Mouse (Mus musculus): Measurements from ENCODE around the gene Rhoh. TPM values are rescaled to one million over a fixed set of nuclear protein-coding genes. Genes with fewer than 3 reads are reported as not detected.

Rhoh gene
- 0.48 and 0.50 TPM in 2 replicates for polyA plus RNA-seq (2015; fragmentation: Nextera tagmentation; extraction: Ambion mirVana)

DNA sequence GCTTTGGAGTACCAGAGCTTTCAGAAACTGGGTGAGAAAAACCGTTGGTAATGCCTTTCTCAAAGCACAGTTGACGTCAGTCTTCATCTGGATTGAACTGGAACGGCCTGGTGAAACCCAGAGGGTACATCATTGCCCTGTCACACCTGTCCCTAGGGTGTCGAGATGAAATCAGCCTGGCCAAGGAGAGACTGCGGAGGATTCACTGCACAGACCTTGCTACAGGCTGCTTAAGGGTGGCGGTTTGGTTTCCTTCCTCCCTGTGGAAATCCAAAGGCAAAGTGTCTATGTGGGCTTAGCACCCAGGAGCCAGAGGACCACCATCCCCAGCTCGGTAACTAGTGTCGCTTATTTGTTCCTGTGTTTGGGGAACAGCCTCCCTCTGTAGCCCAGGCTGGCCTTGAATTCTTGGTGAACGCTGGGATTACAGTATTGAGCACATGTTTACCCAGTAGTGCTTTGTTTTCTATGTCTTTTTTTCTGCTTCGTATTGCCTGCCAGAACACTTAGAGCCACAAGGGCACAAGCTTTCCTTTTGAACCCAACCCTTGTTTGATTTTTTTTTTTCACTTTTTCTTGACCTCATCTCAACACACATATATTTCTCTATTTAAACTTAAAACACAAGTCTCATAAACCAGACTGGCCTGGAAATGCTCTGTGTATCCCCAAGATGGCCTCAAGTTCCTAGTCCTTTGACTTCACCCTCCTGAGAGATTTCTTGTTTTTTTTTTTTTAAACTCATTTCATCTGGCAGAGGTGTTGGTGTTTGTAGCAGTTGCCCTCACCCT is at the start of gene Rhoh:
TSS of gene Rhoh (plus strand) at position 60 of the 791 bp plus-strand sequence.
- Histone ChIP-seq H3K27ac (no peak within 1 kb of the TSS), H3K9ac (ENCODE audit: low read depth, low read length) (no peak within 1 kb of the TSS), H3K36me3 (ENCODE audit: insufficient read depth, low read length) (no peaks in the 10 kb centered on the region), H3K4me2 (ENCODE audit: low read length) (no peak within 1 kb of the TSS), H3K4me1 (replicated peaks; ENCODE audit: insufficient read depth, low read length) (no peaks in the 10 kb centered on the region), H3K27me3 (ENCODE audit: insufficient read depth, low read length) (no peaks in the 10 kb centered on the region), H3K4me3 (replicated peaks; ENCODE audit: low read depth, low read length) (no peak within 1 kb of the TSS), H3K9me3 (replicated peaks; ENCODE audit: low read length) (no peaks in the 10 kb centered on the region)
- ATAC-seq (replicated peaks; ENCODE audit: low FRiP score, low read depth): no peak
- TF ChIP-seq CTCF (IDR thresholded peaks at IDR 0.05; ENCODE audit: low read depth): no peak
- WGBS: 81% methylated on average over 10 of the region's 10 CpGs
- no peak for DNase-seq (ENCODE audit: low spot score)

DNA sequence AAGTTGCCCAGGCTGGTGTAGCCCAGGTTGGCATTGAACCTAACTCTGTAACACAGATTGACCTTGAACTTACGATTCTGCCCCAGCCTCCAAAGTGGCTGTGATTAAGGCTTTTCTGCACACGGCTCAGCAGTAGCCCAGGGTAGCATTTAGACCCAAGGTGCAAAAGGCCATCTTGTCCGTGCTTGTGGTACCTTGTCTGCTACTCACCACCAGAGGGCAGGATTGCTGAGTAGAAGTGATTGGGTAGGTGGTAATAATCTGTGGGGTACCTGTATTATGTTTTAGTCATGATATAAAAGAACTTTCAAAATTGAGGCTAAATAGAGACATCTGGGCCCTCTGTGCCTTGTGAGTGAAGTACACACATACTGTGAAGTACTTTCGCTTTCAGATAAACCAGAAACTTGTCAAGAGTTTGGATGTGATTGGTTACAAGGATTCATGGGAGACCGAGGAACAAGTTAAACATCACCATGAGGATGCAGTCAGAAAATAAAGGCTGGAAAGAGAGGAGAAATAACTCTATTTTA is 37.3 kb upstream of the Rhoh start:
- peak; percentile 82 for TF ChIP-seq CTCF (IDR thresholded peaks at IDR 0.05; ENCODE audit: low read depth)
- ATAC-seq (replicated peaks; ENCODE audit: low FRiP score, low read depth) (no peak), DNase-seq (ENCODE audit: low spot score) (peak; percentile 66)
- H3K36me3 ChIP-seq (ENCODE audit: insufficient read depth, low read length): peaks cover 37% of the 10 kb centered on the region
- H3K27ac ChIP-seq: no peak overlapping the region
- no peaks in the 10 kb centered on the region for H3K4me1 ChIP-seq (replicated peaks; ENCODE audit: insufficient read depth, low read length)
- H3K4me2 ChIP-seq (ENCODE audit: low read length): no peak overlapping the region
- no peaks in the 10 kb centered on the region for H3K27me3 ChIP-seq (ENCODE audit: insufficient read depth, low read length)
- H3K4me3 ChIP-seq (replicated peaks; ENCODE audit: low read depth, low read length): no peak overlapping the region
- WGBS: 72% methylated on average over 5 of the region's 5 CpGs
- no peak overlapping the region for H3K9ac ChIP-seq (ENCODE audit: low read depth, low read length)
- H3K9me3 ChIP-seq (replicated peaks; ENCODE audit: low read length): no peaks in the 10 kb centered on the region

DNA sequence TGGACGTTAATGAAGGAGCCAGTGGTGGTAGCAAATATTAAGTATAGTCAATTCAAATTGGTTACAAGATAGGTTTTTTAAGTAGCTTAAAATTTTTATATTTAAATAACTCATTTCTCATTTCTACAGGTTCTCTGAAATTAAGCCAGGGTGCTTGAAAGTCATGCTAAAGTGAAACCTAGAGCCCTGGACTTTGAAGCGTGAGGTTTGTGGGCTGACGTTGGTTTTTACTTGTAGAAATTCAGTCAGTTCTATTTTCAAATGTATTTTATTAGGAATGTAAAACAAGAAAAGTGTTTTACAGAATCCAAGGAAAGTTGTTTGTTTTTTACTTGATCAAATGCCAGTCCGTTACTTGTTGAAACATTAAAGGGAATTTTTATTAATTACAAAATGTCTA is 34.5 kb upstream of the Rhoh start:
- Histone ChIP-seq H3K4me1 (replicated peaks; ENCODE audit: insufficient read depth, low read length) (no peaks in the 10 kb centered on the region), H3K9me3 (replicated peaks; ENCODE audit: low read length) (no peaks in the 10 kb centered on the region), H3K4me2 (ENCODE audit: low read length) (no peak overlapping the region), H3K9ac (ENCODE audit: low read depth, low read length) (no peak overlapping the region), H3K4me3 (replicated peaks; ENCODE audit: low read depth, low read length) (no peak overlapping the region), H3K27ac (no peak overlapping the region), H3K27me3 (ENCODE audit: insufficient read depth, low read length) (no peaks in the 10 kb centered on the region), H3K36me3 (ENCODE audit: insufficient read depth, low read length) (peaks cover 26% of the 10 kb centered on the region)
- 98% methylated on average over 4 of the region's 4 CpGs for WGBS
- DNase-seq (ENCODE audit: low spot score): no peak
- no peak for ATAC-seq (replicated peaks; ENCODE audit: low FRiP score, low read depth)
- TF ChIP-seq CTCF (IDR thresholded peaks at IDR 0.05; ENCODE audit: low read depth): no peak

DNA sequence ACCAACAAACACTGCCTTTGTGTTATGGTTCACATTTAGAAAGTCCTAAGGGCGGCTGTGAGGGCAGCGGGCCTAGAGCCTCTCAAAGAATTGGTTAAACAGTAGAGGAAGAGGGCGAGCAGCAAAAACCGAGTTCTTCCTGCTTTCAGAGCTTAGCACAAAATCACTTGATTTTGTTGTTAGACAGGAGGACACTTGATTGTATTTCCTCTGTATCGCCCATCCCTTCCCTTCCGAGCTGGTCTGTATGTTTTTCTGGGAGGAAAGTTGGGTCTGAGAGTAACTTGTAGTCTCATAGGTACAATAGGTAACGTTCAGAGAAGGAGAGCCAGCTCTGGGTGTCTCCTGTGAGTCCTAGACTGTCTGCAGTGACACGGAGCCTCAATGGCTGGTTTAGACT is 33.9 kb upstream of the Rhoh start:
- no peaks in the 10 kb centered on the region for H3K9me3 ChIP-seq (replicated peaks; ENCODE audit: low read length)
- H3K9ac ChIP-seq (ENCODE audit: low read depth, low read length): no peak overlapping the region
- no peak for TF ChIP-seq CTCF (IDR thresholded peaks at IDR 0.05; ENCODE audit: low read depth)
- DNase-seq (ENCODE audit: low spot score) (no peak), ATAC-seq (replicated peaks; ENCODE audit: low FRiP score, low read depth) (no peak)
- H3K27ac ChIP-seq: no peak overlapping the region
- no peak overlapping the region for H3K4me3 ChIP-seq (replicated peaks; ENCODE audit: low read depth, low read length)
- H3K4me2 ChIP-seq (ENCODE audit: low read length): no peak overlapping the region
- no peaks in the 10 kb centered on the region for H3K4me1 ChIP-seq (replicated peaks; ENCODE audit: insufficient read depth, low read length)
- H3K36me3 ChIP-seq (ENCODE audit: insufficient read depth, low read length): peaks cover 22% of the 10 kb centered on the region
- H3K27me3 ChIP-seq (ENCODE audit: insufficient read depth, low read length): no peaks in the 10 kb centered on the region
- 92% methylated on average over 8 of the region's 8 CpGs for WGBS

DNA sequence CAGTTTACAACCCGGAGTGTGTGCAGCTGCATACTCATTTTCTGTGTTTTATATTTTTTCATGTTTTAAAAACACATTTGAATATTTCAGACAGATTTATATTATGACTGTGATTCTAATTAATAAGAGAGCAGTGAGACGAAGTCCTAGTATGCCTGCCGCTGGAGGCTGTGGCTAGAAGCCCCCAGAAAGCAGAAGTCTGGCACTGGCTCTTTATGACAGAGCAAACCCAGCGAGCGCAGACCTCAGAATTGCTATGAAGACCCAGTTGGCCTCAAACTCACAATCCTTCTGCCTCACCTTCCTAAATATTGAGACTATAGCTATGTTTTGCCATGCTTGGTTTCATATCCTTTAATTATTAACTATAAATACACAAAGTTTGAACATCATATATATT is 32.8 kb upstream of the Rhoh start:
- Histone ChIP-seq H3K36me3 (ENCODE audit: insufficient read depth, low read length) (peaks cover 22% of the 10 kb centered on the region), H3K27me3 (ENCODE audit: insufficient read depth, low read length) (no peaks in the 10 kb centered on the region), H3K4me2 (ENCODE audit: low read length) (no peak overlapping the region), H3K4me3 (replicated peaks; ENCODE audit: low read depth, low read length) (no peak overlapping the region), H3K27ac (no peak overlapping the region), H3K9me3 (replicated peaks; ENCODE audit: low read length) (no peaks in the 10 kb centered on the region), H3K4me1 (replicated peaks; ENCODE audit: insufficient read depth, low read length) (no peaks in the 10 kb centered on the region), H3K9ac (ENCODE audit: low read depth, low read length) (no peak overlapping the region)
- 88% methylated on average over 5 of the region's 5 CpGs for whole genome bisulfite sequencing
- no peak for DNase-seq (ENCODE audit: low spot score)
- TF ChIP-seq CTCF (IDR thresholded peaks at IDR 0.05; ENCODE audit: low read depth): no peak
- no peak for ATAC-seq (replicated peaks; ENCODE audit: low FRiP score, low read depth)

DNA sequence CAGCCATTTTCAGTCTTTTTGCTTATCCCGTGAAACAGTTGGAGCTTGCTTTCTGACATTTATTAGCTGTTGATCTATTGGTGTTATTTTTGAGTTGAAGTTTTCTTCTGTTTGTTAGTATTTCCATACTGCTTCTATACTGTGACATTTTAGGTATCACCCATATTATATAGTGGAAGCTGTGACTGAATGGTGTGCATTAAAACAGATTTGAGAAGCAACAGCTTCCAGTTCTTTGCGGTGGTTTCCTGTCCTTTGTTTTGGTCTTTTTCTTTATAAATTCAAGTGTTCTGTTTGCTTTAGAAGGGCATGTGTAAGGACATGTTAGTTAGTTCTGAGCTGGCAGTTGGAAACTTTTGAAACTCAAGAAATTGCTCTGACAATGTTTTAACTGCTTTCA is 32.0 kb upstream of the Rhoh start:
- H3K27me3 ChIP-seq (ENCODE audit: insufficient read depth, low read length): no peaks in the 10 kb centered on the region
- WGBS: 52% methylated on average over 2 of the region's 2 CpGs
- no peak for TF ChIP-seq CTCF (IDR thresholded peaks at IDR 0.05; ENCODE audit: low read depth)
- no peak for ATAC-seq (replicated peaks; ENCODE audit: low FRiP score, low read depth)
- H3K27ac ChIP-seq: no peak overlapping the region
- peaks cover 22% of the 10 kb centered on the region for H3K36me3 ChIP-seq (ENCODE audit: insufficient read depth, low read length)
- no peak overlapping the region for H3K4me3 ChIP-seq (replicated peaks; ENCODE audit: low read depth, low read length)
- no peak overlapping the region for H3K9ac ChIP-seq (ENCODE audit: low read depth, low read length)
- no peak overlapping the region for H3K4me2 ChIP-seq (ENCODE audit: low read length)
- no peaks in the 10 kb centered on the region for H3K4me1 ChIP-seq (replicated peaks; ENCODE audit: insufficient read depth, low read length)
- no peaks in the 10 kb centered on the region for H3K9me3 ChIP-seq (replicated peaks; ENCODE audit: low read length)
- peak; percentile 29 for DNase-seq (ENCODE audit: low spot score)
